Mouse (Mus musculus): ENCODE results near the gene Tmcc2.

GRCm38 (mm10) chr1:132333201-132333600 is 57.9 kb downstream of the Tmcc2 start:
- TF ChIP-seq CTCF (IDR thresholded peaks at IDR 0.05; ENCODE audit: low read depth) (no peak), EP300 (IDR thresholded peaks at IDR 0.05; ENCODE audit: low read depth) (no peak)
